Mouse (Mus musculus) duodenum, adult 2 months (tissue): ENCODE data around the gene Cerk. TPM values are rescaled to one million over a fixed set of nuclear protein-coding genes. Genes with fewer than 3 reads are reported as not detected.

ENCODE experiments used
- polyA plus RNA-seq: library from polyadenylated mRNA; depleted of rRNA; stranded (reverse); fragments of >200 nt; gene quantifications from 2 replicates; pipeline ENCODE4 v1.2.3, GENCODE M21; 2012; ENCODE audit warnings: low replicate concordance; rRNA removed

The Cerk gene
- 23.7 and 31.9 TPM in 2 replicates for polyA plus RNA-seq

DNA sequence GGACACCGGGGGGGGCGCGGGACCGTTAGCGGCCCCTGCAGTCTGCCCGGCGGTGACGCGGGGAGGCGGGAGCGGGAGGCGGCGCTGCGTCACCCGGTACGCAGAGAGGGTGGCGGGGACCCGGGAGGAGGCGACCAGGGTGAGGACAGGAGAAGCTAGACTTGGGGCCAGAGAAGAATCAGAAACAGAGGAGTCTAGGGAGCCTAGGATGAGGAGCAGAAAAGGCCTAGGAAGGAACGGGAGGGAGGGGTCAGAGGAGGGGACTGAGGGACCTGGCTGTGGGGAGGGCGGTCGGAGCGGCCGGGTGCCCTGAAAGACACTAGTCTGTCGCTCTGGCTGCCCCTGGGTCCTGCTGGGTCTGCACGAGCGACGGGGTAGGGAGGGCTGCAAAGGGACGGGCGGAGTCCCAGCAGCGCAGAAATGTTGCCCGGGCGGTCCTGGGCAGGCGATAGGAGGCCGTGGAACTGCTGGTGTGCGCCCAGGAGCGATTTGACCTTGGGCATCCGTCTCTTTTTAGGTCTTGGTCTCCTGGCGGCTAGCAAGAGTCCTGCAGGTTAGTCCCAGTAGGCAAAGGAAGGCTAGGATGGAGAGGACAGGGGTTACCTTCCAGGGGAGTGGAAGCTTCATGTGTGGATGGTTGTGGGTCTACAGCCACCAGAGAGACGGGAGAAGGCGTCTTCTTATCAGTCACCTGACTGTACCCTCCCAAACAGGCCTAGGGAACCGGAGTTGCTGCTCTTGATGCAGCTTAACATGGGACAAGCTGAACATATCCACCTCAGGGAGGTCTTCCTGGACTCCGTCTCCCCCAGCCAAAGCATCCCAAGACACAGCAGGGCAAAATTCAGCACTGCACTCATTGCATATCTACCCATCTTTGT, at the start of gene Cerk:
TSS of gene Cerk (minus strand) at position 453 of the 881 bp plus-strand sequence.

DNA sequence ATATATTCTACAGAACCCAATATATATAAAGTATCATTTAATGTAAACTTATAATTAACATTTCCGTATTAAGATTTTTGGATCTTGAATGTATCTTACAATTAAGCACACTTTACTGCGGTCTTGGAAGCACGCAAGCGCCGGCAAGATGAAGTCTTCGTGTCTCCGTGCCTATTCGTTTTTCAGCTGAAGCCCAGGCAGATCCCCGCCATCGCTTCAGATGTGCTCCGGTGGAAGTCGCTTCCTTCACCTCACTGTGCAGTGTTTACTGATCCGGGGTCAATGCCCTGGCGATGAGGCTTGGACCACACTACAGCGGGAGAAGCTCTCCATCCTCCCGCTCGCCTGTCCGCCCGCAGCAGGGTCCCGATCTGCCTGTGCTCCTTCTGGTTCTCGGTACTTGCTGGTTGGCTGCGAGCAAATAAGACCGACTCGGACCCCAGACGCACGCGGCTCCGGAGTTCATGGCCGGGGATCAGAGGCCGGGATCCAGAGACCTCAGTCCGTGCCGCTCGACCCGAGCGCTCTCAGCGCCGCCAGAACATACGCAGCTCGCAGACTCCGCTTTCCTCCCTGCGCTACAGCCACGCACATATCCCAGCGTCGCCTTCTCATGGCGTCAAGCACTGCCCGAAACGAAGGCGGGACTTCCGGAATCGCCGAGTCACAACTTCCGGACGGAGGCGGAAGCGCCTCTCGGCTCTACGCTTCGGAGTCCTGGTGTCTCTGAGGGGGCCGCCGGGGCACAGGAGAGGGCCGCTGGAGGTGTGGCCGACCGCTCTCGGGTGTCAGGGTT, 28.0 kb upstream of the Cerk start, which contains the start of gene Tbc1d22a:
TSS of gene Tbc1d22a (plus strand) at position 707 of the 796 bp plus-strand sequence.

Other genes starting within 250 kb of the Cerk start
- gene Celsr1, start 152.4 kb downstream of the Cerk start, polyA plus RNA-seq, result 0.97 and 4.5 TPM in 2 replicates
- gene Gramd4, start 128.4 kb downstream of the Cerk start, polyA plus RNA-seq, result 17.1 and 19.5 TPM in 2 replicates
- gene Tbc1d22a, start 28.3 kb upstream of the Cerk start, polyA plus RNA-seq, result 37.2 and 47.9 TPM in 2 replicates